In the genomic region with DNA sequence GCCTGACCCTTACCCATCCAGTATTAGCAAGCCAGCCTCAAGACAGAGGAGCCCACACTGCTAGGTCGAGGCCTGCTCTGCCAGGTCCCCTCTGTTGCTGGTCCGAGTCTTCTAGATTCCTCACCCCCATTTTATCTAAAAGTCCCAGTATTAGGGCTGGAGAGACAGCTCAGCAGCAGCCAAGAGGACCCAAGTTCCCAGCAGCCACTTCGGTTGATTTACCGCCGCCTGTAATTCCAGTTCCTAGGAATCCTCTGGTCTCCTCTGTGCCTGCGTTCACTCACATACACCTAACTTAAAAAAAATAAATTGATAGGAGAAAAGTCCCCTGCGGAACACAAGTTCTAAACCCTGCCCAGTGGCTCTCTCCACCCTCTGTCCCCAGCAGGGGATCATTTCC, we compare ENCODE assay signal across 25 mouse cellular contexts.
DNase-seq lines count a peak whose midpoint lies in the region; ATAC-seq and TF ChIP-seq lines count a peak whose summit lies in the region.
"Had no signal": no experiment of that assay in that cellular context is flagged by ENCODE, and none has a peak within 500 bp of the region (broad histone marks: within the 10 kb centered on the region; RNA-seq: fewer than 3 reads in every experiment).

No protein-coding gene starts in this region.

- no peaks in the 10 kb centered on the region for H3K9me3 ChIP-seq in hindbrain, embryonic 15.5 days
- no peaks in the 10 kb centered on the region for H3K9me3 ChIP-seq in hindbrain, embryonic 11.5 days (ENCODE audit: control insufficient read depth, low read length)
- H3K9me3 ChIP-seq: liver, embryonic 12.5 days had no signal

- no peak for ATAC-seq in hindbrain, embryonic 15.5 days (ENCODE audit: low FRiP score, low read depth)
- ATAC-seq in hindbrain, embryonic 11.5 days (ENCODE audit: low FRiP score), result no peak
- ATAC-seq: intestine, embryonic 16.5 days; liver, embryonic 12.5 days had no signal

- no peak overlapping the region for H3K4me3 ChIP-seq in hindbrain, embryonic 15.5 days
- no peak overlapping the region for H3K4me3 ChIP-seq in hindbrain, embryonic 11.5 days (ENCODE audit: low read depth, low read length)
- H3K4me3 ChIP-seq in testis, adult 2 months (ENCODE audit: control insufficient read depth, low read depth, low read length), result no peak overlapping the region
- H3K4me3 ChIP-seq: embryonic facial prominence, embryonic 13.5 days; limb, embryonic 13.5 days; liver, embryonic 12.5 days; myocyte; neural tube, embryonic 13.5 days had no signal

- TF ChIP-seq CTCF in testis, adult 2 months (IDR thresholded peaks at IDR 0.05; ENCODE audit: control insufficient read depth, insufficient read depth, insufficient replicate concordance, low read depth, low read length), result no peak

- no peaks in the 10 kb centered on the region for H3K27me3 ChIP-seq in hindbrain, embryonic 15.5 days
- H3K27me3 ChIP-seq in hindbrain, embryonic 11.5 days (ENCODE audit: control insufficient read depth, insufficient read depth, low read length), result no peaks in the 10 kb centered on the region
- H3K27me3 ChIP-seq in testis, adult 2 months (ENCODE audit: control insufficient read depth, insufficient read depth, low read length), result no peaks in the 10 kb centered on the region
- H3K27me3 ChIP-seq: limb, embryonic 13.5 days; liver, embryonic 12.5 days; neural tube, embryonic 13.5 days had no signal

- no peak for TF ChIP-seq POLR2A in testis, adult 2 months (IDR thresholded peaks at IDR 0.05; ENCODE audit: control insufficient read depth, low read depth, low read length)

- no peak overlapping the region for H3K4me2 ChIP-seq in hindbrain, embryonic 15.5 days
- H3K4me2 ChIP-seq in hindbrain, embryonic 11.5 days (replicated peaks; ENCODE audit: low read depth, low read length), result no peak overlapping the region
- H3K4me2 ChIP-seq: embryonic facial prominence, embryonic 13.5 days; heart, embryonic 11.5 days; limb, embryonic 13.5 days; neural tube, embryonic 13.5 days had no signal

- no peak overlapping the region for H3K9ac ChIP-seq in hindbrain, embryonic 15.5 days
- H3K9ac ChIP-seq in hindbrain, embryonic 11.5 days (ENCODE audit: low read depth, low read length), result no peak overlapping the region
- H3K9ac ChIP-seq: embryonic facial prominence, embryonic 13.5 days; limb, embryonic 13.5 days; liver, embryonic 12.5 days; neural tube, embryonic 13.5 days had no signal

- peak overlapping the region; percentile 36 for H3K27ac ChIP-seq in hindbrain, embryonic 15.5 days (replicated peaks)
- no peak overlapping the region for H3K27ac ChIP-seq in hindbrain, embryonic 11.5 days (ENCODE audit: low read depth, low read length)
- peak overlapping the region; percentile 81 for H3K27ac ChIP-seq in testis, adult 2 months (ENCODE audit: control insufficient read depth, insufficient read depth, low read depth, low read length)
- H3K27ac ChIP-seq: embryonic facial prominence, embryonic 13.5 days; limb, embryonic 13.5 days; macrophage; neural tube, embryonic 13.5 days had no signal

- no peak for DNase-seq in hindbrain, embryonic 11.5 days (ENCODE audit: low spot score)
- peak; percentile 51 to 58 for DNase-seq in kidney, postnatal 4 days
- DNase-seq in kidney, adult 9 months, result no peak
- no peak for DNase-seq in testis, postnatal 10 days (ENCODE audit: low spot score)
- no peak for DNase-seq in lung, adult 18-20 months
- DNase-seq: adrenal gland, postnatal 25 days; B cell, adult 2 months; cerebellum, adult 11-12 months; cerebellum, adult 9-11 months; embryo, embryonic 11 days; gastrocnemius, postnatal 14 days; heart, postnatal 36 days; kidney, postnatal 14 days; lung, adult 2 months; thymus, postnatal 14 days had no signal

- no peaks in the 10 kb centered on the region for H3K36me3 ChIP-seq in hindbrain, embryonic 15.5 days
- H3K36me3 ChIP-seq in hindbrain, embryonic 11.5 days (ENCODE audit: control insufficient read depth, insufficient read depth, low read length), result no peaks in the 10 kb centered on the region
- no peaks in the 10 kb centered on the region for H3K36me3 ChIP-seq in testis, adult 2 months (ENCODE audit: control insufficient read depth, insufficient read depth, low read length)
- H3K36me3 ChIP-seq: embryonic facial prominence, embryonic 13.5 days; limb, embryonic 13.5 days; liver, embryonic 12.5 days; neural tube, embryonic 13.5 days had no signal

- 77% methylated on average over 7 of the region's 7 CpGs for WGBS in hindbrain, embryonic 15.5 days
- WGBS in hindbrain, embryonic 11.5 days, result 83% methylated on average over 7 of the region's 7 CpGs

- H3K4me1 ChIP-seq in hindbrain, embryonic 15.5 days (replicated peaks), result peaks cover 37% of the 10 kb centered on the region
- no peaks in the 10 kb centered on the region for H3K4me1 ChIP-seq in hindbrain, embryonic 11.5 days (replicated peaks; ENCODE audit: control insufficient read depth, insufficient read depth, low read length)
- peaks cover 11% of the 10 kb centered on the region for H3K4me1 ChIP-seq in testis, adult 2 months (ENCODE audit: control insufficient read depth, insufficient read depth, low read length)

Comparison
In these comparisons a context has a peak if more than half of its experiments do, and no peak if none do; other contexts are left out.
1. DNase-seq: peak in kidney, postnatal 4 days (2 of 2); none in hindbrain, embryonic 11.5 days (single experiment), kidney, adult 9 months (single experiment), testis, postnatal 10 days (single experiment) and lung, adult 18-20 months (0 of 2).